Mouse (Mus musculus) liver, embryonic 15.5 days (tissue): ENCODE measurements around the gene Ncaph2. TPM values are rescaled to one million over a fixed set of nuclear protein-coding genes. Genes with fewer than 3 reads are reported as not detected.

Experiments
- ATAC-seq: fragments of 200-750 bp; cut with Nextera tagmentation; 2 replicates; pipeline ENCODE4 v1.8.0; 2017; ENCODE audit warnings: moderate number of reproducible peaks, mild to moderate bottlenecking, moderate library complexity; ENCODE audit not compliant: insufficient read depth
- H3K27ac ChIP-seq: fragments of 300-500 bp; sonication (generic); replicated peaks from 2 replicates; pipeline ENCODE4 v1.5.1; 2015; ENCODE audit warnings: mild to moderate bottlenecking, inconsistent platforms
- H3K27me3 ChIP-seq: fragments of 300-500 bp; sonication (generic); 2 replicates; pipeline ENCODE4 v1.6.1; 2015; ENCODE audit warnings: mild to moderate bottlenecking, inconsistent platforms
- H3K36me3 ChIP-seq: fragments of 300-500 bp; sonication (generic); replicated peaks from 2 replicates; pipeline ENCODE4 v1.6.1; 2015; ENCODE audit warnings: moderate library complexity, mild to moderate bottlenecking, inconsistent platforms
- H3K4me1 ChIP-seq: fragments of 300-500 bp; sonication (generic); replicated peaks from 2 replicates; pipeline ENCODE4 v1.6.1; 2015; ENCODE audit warnings: inconsistent platforms
- H3K4me2 ChIP-seq: fragments of 300-500 bp; sonication (generic); 2 replicates; pipeline ENCODE4 v1.6.1; 2015; ENCODE audit warnings: moderate library complexity, mild to moderate bottlenecking, inconsistent platforms
- H3K4me3 ChIP-seq: fragments of 300-500 bp; sonication (generic); replicated peaks from 2 replicates; pipeline ENCODE4 v1.5.1; 2015; ENCODE audit warnings: mild to moderate bottlenecking, inconsistent platforms
- H3K9ac ChIP-seq: fragments of 300-500 bp; sonication (generic); 2 replicates; pipeline ENCODE4 v1.6.1; 2015; ENCODE audit warnings: moderate library complexity, mild to moderate bottlenecking, inconsistent platforms
- H3K9me3 ChIP-seq: fragments of 300-500 bp; sonication (generic); replicated peaks from 2 replicates; pipeline ENCODE4 v1.6.1; 2016; ENCODE audit warnings: inconsistent platforms
- WGBS: fragments of 180-500 bp; shearing (Covaris S2); methylation state at CpG from one replicate; pipeline ENCODE4 v1.1.7; 2015; ENCODE audit warnings: mixed read lengths; ENCODE audit not compliant: insufficient replicate concordance; 5-methylcytosine and 5-hydroxymethylcytosine counted together
- polyA plus RNA-seq: library from polyadenylated mRNA; unstranded; fragments of >200 nt; fragmentation: Nextera tagmentation; extraction: Ambion mirVana; gene quantifications from 2 replicates; pipeline ENCODE4 v1.2.1, GENCODE M21; 2015

The Ncaph2 gene
- polyA plus RNA-seq, 1 experiment from 2014 or later, result 110 TPM

- Histone ChIP-seq H3K9ac (no peak overlapping the region), H3K4me3 (no peak overlapping the region), H3K4me2 (peak overlapping the region; percentile 24; the same call in 1 of the 2 replicates), H3K27me3 (peaks cover 45% of the 10 kb centered on the region), H3K9me3 (no peaks in the 10 kb centered on the region), H3K27ac (no peak overlapping the region), H3K4me1 (peaks cover 31% of the 10 kb centered on the region), H3K36me3 (no peaks in the 10 kb centered on the region)
- WGBS, result 20% methylated on average over 8 of the region's 8 CpGs
- ATAC-seq, result no peak
Measured at GRCm38 (mm10) chr15:89321264-89321663, 34.3 kb upstream of the Ncaph2 start.

GRCm38 (mm10) chr15:89322670-89323522 is 32.6 kb upstream of the Ncaph2 start, which contains the start of gene Adm2:
Adm2 (plus strand) TSS chr15:89322720.
- H3K9ac ChIP-seq, result peak within 1 kb of the TSS; percentile 48
- H3K27ac ChIP-seq, result no peak within 1 kb of the TSS
- 12% methylated on average over 26 of the region's 26 CpGs for WGBS

GRCm38 (mm10) chr15:89323656-89324055 is 31.9 kb upstream of the Ncaph2 start:
- ATAC-seq, result no peak
- Histone ChIP-seq H3K4me3 (peak overlapping the region; percentile 52), H3K27me3 (peaks cover 46% of the 10 kb centered on the region), H3K9ac (no peak overlapping the region), H3K4me1 (peaks cover 30% of the 10 kb centered on the region), H3K36me3 (no peaks in the 10 kb centered on the region), H3K9me3 (no peaks in the 10 kb centered on the region), H3K4me2 (peak overlapping the region; percentile 65), H3K27ac (no peak overlapping the region)
- 52% methylated on average over 4 of the region's 4 CpGs for whole genome bisulfite sequencing

More at GRCm38 (mm10) chr15:89322670-89323522, 32.6 kb upstream of the Ncaph2 start, which contains the start of gene Adm2:
- Histone ChIP-seq H3K4me3 (peak within 1 kb of the TSS; percentile 52), H3K27me3 (peaks cover 49% of the 10 kb centered on the region), H3K4me1 (peaks cover 30% of the 10 kb centered on the region), H3K9me3 (no peaks in the 10 kb centered on the region), H3K36me3 (no peaks in the 10 kb centered on the region), H3K4me2 (peak within 1 kb of the TSS; percentile 65)
- ATAC-seq, result no peak

GRCm38 (mm10) chr15:89326441-89326840 is 29.1 kb upstream of the Ncaph2 start:
- H3K9ac ChIP-seq, result no peak overlapping the region
- no peak overlapping the region for H3K4me2 ChIP-seq
- H3K9me3 ChIP-seq, result no peaks in the 10 kb centered on the region
- H3K27me3 ChIP-seq, result peaks cover 39% of the 10 kb centered on the region
- H3K27ac ChIP-seq, result no peak overlapping the region
- no peaks in the 10 kb centered on the region for H3K36me3 ChIP-seq
- 54% methylated on average over 5 of the region's 5 CpGs for WGBS
- H3K4me1 ChIP-seq, result peaks cover 19% of the 10 kb centered on the region
- ATAC-seq, result no peak
- H3K4me3 ChIP-seq, result no peak overlapping the region

- WGBS, result 76% methylated on average over 7 of the region's 7 CpGs
- no peak for ATAC-seq
- no peaks in the 10 kb centered on the region for H3K9me3 ChIP-seq
- H3K27me3 ChIP-seq, result no peaks in the 10 kb centered on the region
- no peaks in the 10 kb centered on the region for H3K4me1 ChIP-seq
- H3K4me3 ChIP-seq, result no peak within 1 kb of the TSS
- no peaks in the 10 kb centered on the region for H3K36me3 ChIP-seq
- peak within 1 kb of the TSS; percentile 23; the same call in 1 of the 2 replicates for H3K4me2 ChIP-seq
- H3K27ac ChIP-seq, result no peak within 1 kb of the TSS
- no peak within 1 kb of the TSS for H3K9ac ChIP-seq
Measured at GRCm38 (mm10) chr15:89334271-89334670, 21.2 kb upstream of the Ncaph2 start, which contains the start of gene Miox. Miox (plus strand) TSS chr15:89334398.

GRCm38 (mm10) chr15:89334774-89335537 is 20.6 kb upstream of the Ncaph2 start:
- Histone ChIP-seq H3K4me2 (peak overlapping the region; percentile 23; the same call in 1 of the 2 replicates), H3K4me1 (no peaks in the 10 kb centered on the region), H3K27ac (no peak overlapping the region), H3K9ac (no peak overlapping the region), H3K9me3 (no peaks in the 10 kb centered on the region), H3K36me3 (no peaks in the 10 kb centered on the region), H3K27me3 (no peaks in the 10 kb centered on the region), H3K4me3 (no peak overlapping the region)
- 70% methylated on average over 17 of the region's 17 CpGs for WGBS
- ATAC-seq, result no peak

GRCm38 (mm10) chr15:89336422-89336821 is 19.1 kb upstream of the Ncaph2 start:
- no peak for ATAC-seq
- Histone ChIP-seq H3K27me3 (no peaks in the 10 kb centered on the region), H3K9me3 (no peaks in the 10 kb centered on the region), H3K4me3 (no peak overlapping the region), H3K27ac (no peak overlapping the region), H3K9ac (no peak overlapping the region), H3K36me3 (no peaks in the 10 kb centered on the region), H3K4me2 (no peak overlapping the region), H3K4me1 (no peaks in the 10 kb centered on the region)
- WGBS, result 71% methylated on average over 14 of the region's 14 CpGs

GRCm38 (mm10) chr15:89339696-89340095 is 15.8 kb upstream of the Ncaph2 start:
- Histone ChIP-seq H3K9me3 (no peaks in the 10 kb centered on the region), H3K4me3 (no peak overlapping the region), H3K27me3 (no peaks in the 10 kb centered on the region), H3K4me1 (no peaks in the 10 kb centered on the region), H3K36me3 (no peaks in the 10 kb centered on the region), H3K4me2 (no peak overlapping the region), H3K27ac (no peak overlapping the region), H3K9ac (no peak overlapping the region)
- 36% methylated on average over 2 of the region's 2 CpGs for WGBS
- no peak for ATAC-seq

GRCm38 (mm10) chr15:89340136-89340535 is 15.4 kb upstream of the Ncaph2 start:
- H3K9me3 ChIP-seq, result no peaks in the 10 kb centered on the region
- no peak for ATAC-seq
- H3K9ac ChIP-seq, result no peak overlapping the region
- no peaks in the 10 kb centered on the region for H3K4me1 ChIP-seq
- H3K4me2 ChIP-seq, result no peak overlapping the region
- no peaks in the 10 kb centered on the region for H3K36me3 ChIP-seq
- 30% methylated on average over 3 of the region's 3 CpGs for WGBS
- no peak overlapping the region for H3K27ac ChIP-seq
- H3K27me3 ChIP-seq, result no peaks in the 10 kb centered on the region
- H3K4me3 ChIP-seq, result no peak overlapping the region

GRCm38 (mm10) chr15:89341678-89342077 is 13.8 kb upstream of the Ncaph2 start:
- no peak for ATAC-seq
- Histone ChIP-seq H3K9me3 (no peaks in the 10 kb centered on the region), H3K4me2 (no peak overlapping the region), H3K9ac (no peak overlapping the region), H3K27ac (no peak overlapping the region), H3K4me3 (no peak overlapping the region), H3K36me3 (no peaks in the 10 kb centered on the region), H3K27me3 (no peaks in the 10 kb centered on the region), H3K4me1 (no peaks in the 10 kb centered on the region)
- 53% methylated on average over 1 of the region's 1 CpGs for WGBS

- no peak for ATAC-seq
- H3K9ac ChIP-seq, result no peak overlapping the region
Measured at GRCm38 (mm10) chr15:89343325-89343724, 12.2 kb upstream of the Ncaph2 start.

More at GRCm38 (mm10) chr15:89343325-89343724, 12.2 kb upstream of the Ncaph2 start:
- no peak overlapping the region for H3K27ac ChIP-seq
- H3K36me3 ChIP-seq, result no peaks in the 10 kb centered on the region
- 59% methylated on average over 3 of the region's 3 CpGs for WGBS
- no peak overlapping the region for H3K4me2 ChIP-seq
- H3K9me3 ChIP-seq, result no peaks in the 10 kb centered on the region
- H3K4me3 ChIP-seq, result no peak overlapping the region
- H3K4me1 ChIP-seq, result no peaks in the 10 kb centered on the region
- no peaks in the 10 kb centered on the region for H3K27me3 ChIP-seq
